Mouse (Mus musculus): ENCODE measurements around the gene 2010111I01Rik. TPM values are rescaled to one million over a fixed set of nuclear protein-coding genes. Genes with fewer than 3 reads are reported as not detected.

2010111I01Rik gene
- total and polyA plus RNA-seq, 3 experiments = 84.6 to 101 (median 91.0) TPM

DNA sequence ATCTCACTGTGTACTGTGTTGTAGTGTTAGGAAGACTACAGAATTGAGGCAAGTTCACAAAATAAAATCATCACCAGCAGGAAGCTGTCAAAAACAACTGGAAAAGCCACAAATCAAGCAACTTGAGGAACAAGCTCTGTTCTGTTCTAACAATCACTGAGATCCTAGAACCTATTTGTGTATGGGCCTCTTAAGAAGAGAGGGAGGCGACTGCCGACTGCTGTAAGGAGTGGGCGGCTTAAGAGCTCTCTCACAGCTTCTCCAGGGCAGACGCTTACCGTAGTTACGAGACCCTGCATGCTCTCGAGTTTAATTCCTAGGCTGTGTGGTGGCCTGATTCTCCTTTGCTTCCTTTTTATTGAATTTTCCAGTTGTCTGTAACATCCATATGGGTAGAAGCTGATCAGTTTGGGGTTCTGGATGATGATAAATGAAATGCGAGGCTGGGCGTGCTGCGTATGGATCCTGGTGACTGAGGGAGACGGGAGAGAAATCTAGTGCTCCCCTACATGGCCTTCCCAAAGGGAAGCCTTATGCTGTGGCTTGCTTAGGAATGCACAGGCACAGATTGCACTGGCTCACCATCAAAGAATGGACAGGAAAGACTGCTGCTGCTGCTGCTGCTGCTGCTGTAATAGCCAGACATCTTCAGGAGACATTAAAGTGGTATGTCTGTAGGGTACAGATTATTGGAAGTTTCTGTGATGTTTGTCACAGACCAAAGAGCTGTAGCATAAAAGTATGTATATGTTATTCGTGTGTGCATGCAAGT is 286.6 kb downstream of the 2010111I01Rik start:
- peak overlapping the region; percentile 87 for H3K27ac ChIP-seq
- 30% methylated on average over 12 of the region's 12 CpGs for WGBS
- TF ChIP-seq CTCF (IDR thresholded peaks at IDR 0.05) (no peak), EP300 (IDR thresholded peaks at IDR 0.05; ENCODE audit: insufficient read depth, low read depth, low read length) (no peak), POLR2A (IDR thresholded peaks at IDR 0.05; ENCODE audit: insufficient read depth, low read depth, low read length) (no peak)
- peak overlapping the region; percentile 27; the same call in 1 of the 2 replicates for H3K4me3 ChIP-seq
- H3K9ac ChIP-seq (ENCODE audit: low read depth, low read length) = peak overlapping the region; percentile 50
- peaks cover 78% of the 10 kb centered on the region for H3K36me3 ChIP-seq (ENCODE audit: control insufficient read depth, insufficient read depth, low read length)
- DNase-seq = peak; percentile 25 to 33
- intact Hi-C loops (cut with DNase I) = no loop called here
- H3K27me3 ChIP-seq (ENCODE audit: control insufficient read depth, insufficient read depth, low read length) = no peaks in the 10 kb centered on the region
- peaks cover 14% of the 10 kb centered on the region for H3K79me2 ChIP-seq (replicated peaks; ENCODE audit: control insufficient read depth, insufficient read depth, low read length)
- H3K4me1 ChIP-seq (ENCODE audit: control insufficient read depth, insufficient read depth, low read length) = peaks cover 56% of the 10 kb centered on the region

DNA sequence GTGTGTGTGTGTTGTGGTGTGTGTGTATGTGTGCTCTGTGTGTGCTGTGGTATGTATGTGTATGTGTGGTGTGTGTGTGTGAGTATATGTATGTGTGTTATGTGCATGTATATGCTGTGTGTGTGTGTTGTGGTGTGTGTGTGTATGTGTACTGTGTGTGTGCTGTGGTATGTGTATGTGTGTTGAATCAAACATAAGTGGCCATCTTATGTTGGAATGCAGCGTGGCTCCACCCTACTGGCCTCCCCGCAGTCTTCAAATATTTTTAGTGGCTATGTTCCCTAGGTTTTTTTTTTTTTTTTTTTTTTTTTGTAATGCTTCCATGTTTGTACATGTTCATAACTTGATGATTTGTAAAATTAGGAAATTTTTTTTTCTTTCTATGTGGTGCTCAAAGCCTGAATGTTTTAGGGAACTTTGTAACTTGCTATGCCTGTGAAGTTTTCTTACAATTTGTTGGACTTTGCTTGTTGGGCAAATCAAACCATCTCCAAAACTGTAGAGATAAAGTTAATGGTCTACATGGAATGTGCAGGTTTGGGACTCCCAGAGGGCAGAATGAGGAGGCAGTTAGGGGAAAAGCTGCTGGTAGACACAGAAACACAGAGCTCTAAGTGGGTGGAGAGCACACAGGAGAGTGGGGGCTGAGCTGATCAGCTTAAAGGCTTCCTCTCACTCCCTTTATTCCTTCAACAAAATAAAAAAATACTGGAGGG is 287.8 kb downstream of the 2010111I01Rik start:
- Histone ChIP-seq H3K4me1 (ENCODE audit: control insufficient read depth, insufficient read depth, low read length) (peaks cover 53% of the 10 kb centered on the region), H3K36me3 (ENCODE audit: control insufficient read depth, insufficient read depth, low read length) (peaks cover 67% of the 10 kb centered on the region), H3K27ac (peak overlapping the region; percentile 93), H3K4me3 (no peak overlapping the region), H3K9ac (ENCODE audit: low read depth, low read length) (peak overlapping the region; percentile 50), H3K27me3 (ENCODE audit: control insufficient read depth, insufficient read depth, low read length) (no peaks in the 10 kb centered on the region), H3K79me2 (replicated peaks; ENCODE audit: control insufficient read depth, insufficient read depth, low read length) (peaks cover 13% of the 10 kb centered on the region)
- intact Hi-C loops (cut with DNase I) = no loop called here
- DNase-seq = peak in 1 of 2 experiments; percentile 21
- TF ChIP-seq CTCF (IDR thresholded peaks at IDR 0.05) = no peak
- TF ChIP-seq POLR2A (IDR thresholded peaks at IDR 0.05; ENCODE audit: insufficient read depth, low read depth, low read length) = no peak
- no peak for TF ChIP-seq EP300 (IDR thresholded peaks at IDR 0.05; ENCODE audit: insufficient read depth, low read depth, low read length)
- 39% methylated on average over 2 of the region's 2 CpGs for WGBS

DNA sequence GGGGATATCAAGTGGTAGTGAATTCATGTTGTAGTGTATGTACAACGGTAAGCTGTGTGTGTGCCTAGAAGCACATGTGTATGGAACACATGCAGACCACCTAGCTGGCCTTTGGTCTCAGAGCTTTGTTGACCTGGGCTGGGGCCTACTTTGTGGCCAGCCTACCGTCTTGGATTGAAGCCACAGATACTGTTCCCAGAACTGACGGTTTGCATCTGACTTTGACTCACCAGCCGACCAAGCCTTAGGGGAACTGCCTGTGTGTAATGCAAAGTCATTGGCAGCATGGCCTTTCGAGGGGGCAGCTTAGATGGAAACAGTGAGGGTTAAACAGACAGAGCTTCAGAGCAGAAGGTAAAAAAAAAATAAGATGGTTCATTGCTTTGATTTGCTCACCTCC is 288.5 kb downstream of the 2010111I01Rik start:
- peak; percentile 56; the same call in 1 of the 2 replicates for TF ChIP-seq EP300 (IDR thresholded peaks at IDR 0.05; ENCODE audit: insufficient read depth, low read depth, low read length)
- TF ChIP-seq CTCF (IDR thresholded peaks at IDR 0.05) = no peak
- H3K27ac ChIP-seq = peak overlapping the region; percentile 93
- 15% methylated on average over 5 of the region's 5 CpGs for WGBS
- H3K36me3 ChIP-seq (ENCODE audit: control insufficient read depth, insufficient read depth, low read length) = peaks cover 64% of the 10 kb centered on the region
- peaks cover 54% of the 10 kb centered on the region for H3K4me1 ChIP-seq (ENCODE audit: control insufficient read depth, insufficient read depth, low read length)
- DNase-seq = peak; percentile 51 to 53
- peaks cover 15% of the 10 kb centered on the region for H3K79me2 ChIP-seq (replicated peaks; ENCODE audit: control insufficient read depth, insufficient read depth, low read length)
- intact Hi-C loops (cut with DNase I) = no loop called here
- H3K27me3 ChIP-seq (ENCODE audit: control insufficient read depth, insufficient read depth, low read length) = no peaks in the 10 kb centered on the region
- H3K4me3 ChIP-seq = no peak overlapping the region
- H3K9ac ChIP-seq (ENCODE audit: low read depth, low read length) = peak overlapping the region; percentile 41

DNA sequence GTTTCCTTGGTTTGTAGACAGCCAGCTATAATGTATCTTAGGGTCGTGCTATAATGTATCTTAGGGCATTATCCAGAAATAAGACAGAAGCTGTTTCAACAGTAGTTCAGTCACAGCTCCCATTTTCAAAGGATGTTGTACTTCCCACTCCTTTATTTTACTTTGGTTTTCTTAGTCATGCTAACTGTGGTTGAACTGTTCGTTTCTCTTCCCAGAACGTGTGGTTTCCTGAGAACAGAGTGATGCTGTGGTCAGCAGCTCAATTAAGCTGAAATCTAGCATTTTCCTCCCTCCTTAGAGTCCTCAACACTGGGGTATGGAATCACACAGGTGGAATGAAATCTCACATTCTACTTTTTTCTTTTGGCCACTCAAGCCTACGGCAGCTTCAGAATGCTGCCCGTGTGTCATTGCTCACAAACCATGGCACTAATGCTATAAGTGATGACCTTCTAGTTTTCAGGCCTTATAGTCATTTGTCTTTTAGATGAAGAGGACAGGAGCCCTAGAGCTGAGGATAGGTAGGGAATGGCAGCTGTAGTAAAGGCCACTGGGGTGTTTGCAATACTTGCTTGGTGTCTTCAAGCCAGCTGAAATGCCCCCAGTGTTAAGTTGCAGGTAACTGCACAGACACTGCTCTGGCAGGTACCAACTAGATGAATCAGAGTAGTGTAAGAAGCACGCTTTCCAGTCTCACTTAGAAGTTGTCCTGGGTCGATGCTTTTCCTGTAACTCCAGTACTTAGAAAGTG is 289.4 kb downstream of the 2010111I01Rik start:
- Histone ChIP-seq H3K27ac (peak overlapping the region; percentile 93), H3K4me3 (no peak overlapping the region), H3K36me3 (ENCODE audit: control insufficient read depth, insufficient read depth, low read length) (peaks cover 66% of the 10 kb centered on the region), H3K27me3 (ENCODE audit: control insufficient read depth, insufficient read depth, low read length) (no peaks in the 10 kb centered on the region), H3K4me1 (ENCODE audit: control insufficient read depth, insufficient read depth, low read length) (peaks cover 58% of the 10 kb centered on the region), H3K9ac (ENCODE audit: low read depth, low read length) (no peak overlapping the region), H3K79me2 (replicated peaks; ENCODE audit: control insufficient read depth, insufficient read depth, low read length) (peaks cover 18% of the 10 kb centered on the region)
- intact Hi-C loops (cut with DNase I) = no loop called here
- peak in 1 of 2 experiments; percentile 21 for DNase-seq
- TF ChIP-seq CTCF (IDR thresholded peaks at IDR 0.05) (no peak), POLR2A (IDR thresholded peaks at IDR 0.05; ENCODE audit: insufficient read depth, low read depth, low read length) (no peak), EP300 (IDR thresholded peaks at IDR 0.05; ENCODE audit: insufficient read depth, low read depth, low read length) (no peak)
- 43% methylated on average over 7 of the region's 7 CpGs for WGBS

DNA sequence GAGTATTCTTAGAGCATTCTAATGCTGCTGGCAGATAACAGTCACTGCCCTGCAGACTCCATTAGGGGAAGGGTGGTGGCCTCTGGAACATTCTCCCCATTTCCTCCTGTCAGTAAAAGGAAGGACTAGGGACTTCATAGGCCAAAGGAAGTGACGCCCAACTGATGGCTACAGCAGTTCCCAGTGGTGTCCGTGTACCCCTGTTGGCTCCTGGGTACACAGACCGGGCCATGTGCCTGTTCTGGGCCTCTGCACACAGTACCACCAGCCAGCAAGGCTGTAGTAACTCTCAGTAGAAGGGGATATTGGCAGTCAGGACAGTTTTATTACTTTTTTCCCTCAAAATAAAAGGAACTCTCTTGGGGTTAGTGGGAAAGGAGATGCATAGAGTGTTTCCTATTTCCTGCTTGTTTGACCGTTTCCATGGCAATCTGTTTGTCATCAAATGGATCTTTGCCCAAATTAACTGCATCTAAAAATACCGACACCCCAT is 290.9 kb downstream of the 2010111I01Rik start:
- H3K79me2 ChIP-seq (replicated peaks; ENCODE audit: control insufficient read depth, insufficient read depth, low read length) = peaks cover 14% of the 10 kb centered on the region
- peaks cover 58% of the 10 kb centered on the region for H3K36me3 ChIP-seq (ENCODE audit: control insufficient read depth, insufficient read depth, low read length)
- H3K4me3 ChIP-seq = no peak overlapping the region
- WGBS = 5% methylated on average over 5 of the region's 5 CpGs
- no peak overlapping the region for H3K9ac ChIP-seq (ENCODE audit: low read depth, low read length)
- intact Hi-C loops (cut with DNase I) = loop anchor here (1.0 to 5.0 kb wide), 4 partner anchors 15 to 143 kb away; no protein-coding TSS in a partner anchor
- peak overlapping the region; percentile 93 for H3K27ac ChIP-seq
- peaks cover 55% of the 10 kb centered on the region for H3K4me1 ChIP-seq (ENCODE audit: control insufficient read depth, insufficient read depth, low read length)
- H3K27me3 ChIP-seq (ENCODE audit: control insufficient read depth, insufficient read depth, low read length) = no peaks in the 10 kb centered on the region
- peak; percentile 74 to 83 for DNase-seq
- peak; percentile 91 for TF ChIP-seq EP300 (IDR thresholded peaks at IDR 0.05; ENCODE audit: insufficient read depth, low read depth, low read length)
- no peak for TF ChIP-seq POLR2A (IDR thresholded peaks at IDR 0.05; ENCODE audit: insufficient read depth, low read depth, low read length)

Data from heart, adult 2 months (tissue).